Mouse (Mus musculus): Measurements from ENCODE around the gene Eps8l3. TPM values are rescaled to one million over a fixed set of nuclear protein-coding genes. Genes with fewer than 3 reads are reported as not detected.

Eps8l3 gene
- polyA plus RNA-seq, 1 experiment: 27.9 TPM

DNA sequence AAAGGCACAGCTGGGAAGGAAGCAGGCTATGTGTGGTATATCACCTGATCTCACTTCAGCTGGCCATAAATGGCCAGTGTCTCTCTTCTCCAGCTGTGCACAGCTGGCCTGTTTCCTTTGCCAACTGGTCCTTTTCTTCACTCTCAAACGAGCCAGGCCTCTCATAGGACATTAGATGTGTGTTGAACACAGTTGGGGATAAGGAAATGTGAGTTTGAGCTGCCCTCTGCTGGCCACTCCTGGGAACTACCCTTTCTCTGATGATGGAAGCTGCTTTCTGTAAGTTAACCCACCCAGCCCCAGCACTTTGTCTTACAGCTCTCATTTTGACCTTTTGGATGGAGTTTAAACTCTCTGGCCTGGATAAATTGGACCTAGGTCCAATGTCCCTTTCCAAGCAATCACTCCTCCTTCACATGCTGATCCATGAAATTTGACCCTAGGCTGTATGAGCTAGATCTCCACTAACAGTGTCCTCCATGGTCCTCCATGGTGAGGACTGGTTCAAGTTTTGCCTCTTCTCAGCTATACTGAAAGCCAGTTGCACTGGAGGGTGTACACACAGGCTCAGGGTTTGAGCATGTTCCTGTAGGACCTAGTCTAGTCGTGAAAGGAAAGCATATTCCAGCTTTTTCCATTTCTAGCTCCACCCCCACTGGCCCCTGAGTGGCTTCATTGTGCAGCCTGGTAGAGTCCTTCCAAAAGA is 13.0 kb upstream of the Eps8l3 start:
- no peak overlapping the region for H3K27ac ChIP-seq (ENCODE audit: control insufficient read depth, insufficient read depth, low read depth, low read length)
- H3K4me1 ChIP-seq (ENCODE audit: control insufficient read depth, insufficient read depth, low read length): peaks cover 10% of the 10 kb centered on the region
- H3K4me3 ChIP-seq (ENCODE audit: control insufficient read depth, low read depth, low read length): no peak overlapping the region
- no peaks in the 10 kb centered on the region for H3K36me3 ChIP-seq (ENCODE audit: control insufficient read depth, insufficient read depth, low read length)
- TF ChIP-seq CTCF (IDR thresholded peaks at IDR 0.05; ENCODE audit: control insufficient read depth, insufficient read depth, insufficient replicate concordance, low read depth, low read length) (peak; percentile 50; the same call in 1 of the 2 replicates), POLR2A (IDR thresholded peaks at IDR 0.05; ENCODE audit: control insufficient read depth, low read depth, low read length) (no peak)
- H3K27me3 ChIP-seq (ENCODE audit: control insufficient read depth, insufficient read depth, low read length): no peaks in the 10 kb centered on the region

DNA sequence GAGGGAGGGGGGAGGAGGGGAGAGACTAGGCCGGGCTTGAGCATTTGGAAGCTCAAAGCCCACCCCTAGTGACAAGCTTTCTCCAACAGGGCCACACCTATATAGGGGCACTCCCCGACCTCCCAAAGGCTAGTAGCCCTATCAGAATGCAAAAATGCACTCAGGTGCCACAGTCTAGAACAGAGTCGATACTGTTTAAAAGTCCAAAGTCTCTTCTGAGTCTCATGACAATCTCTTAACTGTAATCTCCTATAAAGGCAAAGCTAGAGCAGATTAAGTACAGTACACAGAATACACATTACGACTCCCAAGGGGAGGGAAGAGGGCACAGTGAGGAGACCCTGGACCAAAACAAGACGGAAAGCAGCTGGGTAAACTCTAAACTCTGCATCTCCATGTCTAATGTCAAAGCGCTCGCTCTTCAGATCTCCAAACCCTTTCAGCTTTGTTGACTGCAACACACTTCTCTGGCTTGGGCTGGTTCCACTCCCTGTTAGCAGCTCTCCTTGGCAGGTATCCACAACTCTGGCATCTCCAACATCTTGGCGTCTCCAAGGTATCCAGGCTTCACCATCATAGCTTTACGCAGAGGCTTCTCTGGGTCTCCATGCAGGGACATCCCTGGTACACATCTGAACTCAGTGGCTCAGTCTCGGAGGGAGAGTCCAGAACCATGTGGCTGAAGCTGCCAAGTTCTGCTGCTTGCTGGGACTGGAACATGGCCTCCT is 11.5 kb upstream of the Eps8l3 start:
- Histone ChIP-seq H3K27ac (ENCODE audit: control insufficient read depth, insufficient read depth, low read depth, low read length) (no peak overlapping the region; the same call in 1 of the 2 replicates), H3K4me3 (ENCODE audit: control insufficient read depth, low read depth, low read length) (no peak overlapping the region), H3K27me3 (ENCODE audit: control insufficient read depth, insufficient read depth, low read length) (no peaks in the 10 kb centered on the region), H3K36me3 (ENCODE audit: control insufficient read depth, insufficient read depth, low read length) (no peaks in the 10 kb centered on the region), H3K4me1 (ENCODE audit: control insufficient read depth, insufficient read depth, low read length) (peaks cover 13% of the 10 kb centered on the region)
- no peak for TF ChIP-seq POLR2A (IDR thresholded peaks at IDR 0.05; ENCODE audit: control insufficient read depth, low read depth, low read length)
- no peak for TF ChIP-seq CTCF (IDR thresholded peaks at IDR 0.05; ENCODE audit: control insufficient read depth, insufficient read depth, insufficient replicate concordance, low read depth, low read length)

DNA sequence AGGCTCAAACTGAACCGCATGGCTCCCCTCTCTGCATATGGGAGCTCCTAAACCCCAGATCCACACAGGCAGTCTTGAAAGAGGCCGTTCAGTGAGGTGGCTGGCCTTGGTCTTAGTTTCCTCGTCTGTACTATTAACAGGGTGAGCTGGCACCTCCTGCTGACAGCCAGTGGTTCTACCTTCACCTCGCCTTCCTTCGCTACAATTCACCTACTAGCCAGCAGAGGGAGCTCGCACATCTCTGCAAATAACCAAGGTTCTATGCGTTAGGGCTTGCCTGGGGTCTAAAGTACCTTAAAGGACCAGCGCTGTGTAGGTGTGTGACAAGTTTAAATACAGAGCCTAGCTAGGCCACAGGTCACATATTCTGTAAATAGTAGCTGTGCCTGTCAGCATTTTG is 9.9 kb upstream of the Eps8l3 start:
- Histone ChIP-seq H3K36me3 (ENCODE audit: control insufficient read depth, insufficient read depth, low read length) (no peaks in the 10 kb centered on the region), H3K27ac (ENCODE audit: control insufficient read depth, insufficient read depth, low read depth, low read length) (no peak overlapping the region), H3K27me3 (ENCODE audit: control insufficient read depth, insufficient read depth, low read length) (no peaks in the 10 kb centered on the region), H3K4me3 (ENCODE audit: control insufficient read depth, low read depth, low read length) (no peak overlapping the region), H3K4me1 (ENCODE audit: control insufficient read depth, insufficient read depth, low read length) (peaks cover 13% of the 10 kb centered on the region)
- TF ChIP-seq CTCF (IDR thresholded peaks at IDR 0.05; ENCODE audit: control insufficient read depth, insufficient read depth, insufficient replicate concordance, low read depth, low read length): peak; percentile 93
- no peak for TF ChIP-seq POLR2A (IDR thresholded peaks at IDR 0.05; ENCODE audit: control insufficient read depth, low read depth, low read length)

DNA sequence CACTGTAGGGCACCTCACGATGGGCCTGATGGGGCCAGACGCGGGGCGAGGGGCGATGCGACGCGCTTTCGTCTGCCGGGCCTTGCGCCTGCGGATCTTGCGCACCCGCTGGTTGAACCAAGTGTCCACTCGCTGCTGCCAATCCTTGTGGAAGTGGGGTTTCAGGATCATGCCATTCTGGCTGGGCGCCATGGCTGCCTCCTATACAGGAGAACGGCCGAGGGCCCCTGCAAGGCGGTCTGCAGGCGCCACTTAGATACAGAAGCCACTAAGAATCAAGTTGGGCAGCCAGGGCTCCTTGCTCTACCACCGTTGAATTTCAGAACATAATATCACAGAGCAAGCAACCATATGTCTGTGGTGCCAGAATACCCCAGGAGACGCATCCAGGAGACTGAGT is 8.6 kb upstream of the Eps8l3 start:
- H3K27me3 ChIP-seq (ENCODE audit: control insufficient read depth, insufficient read depth, low read length): no peaks in the 10 kb centered on the region
- no peak overlapping the region; the same call in 1 of the 2 replicates for H3K4me3 ChIP-seq (ENCODE audit: control insufficient read depth, low read depth, low read length)
- TF ChIP-seq CTCF (IDR thresholded peaks at IDR 0.05; ENCODE audit: control insufficient read depth, insufficient read depth, insufficient replicate concordance, low read depth, low read length) (no peak), POLR2A (IDR thresholded peaks at IDR 0.05; ENCODE audit: control insufficient read depth, low read depth, low read length) (no peak)
- H3K27ac ChIP-seq (ENCODE audit: control insufficient read depth, insufficient read depth, low read depth, low read length): no peak overlapping the region
- no peaks in the 10 kb centered on the region for H3K36me3 ChIP-seq (ENCODE audit: control insufficient read depth, insufficient read depth, low read length)
- peaks cover 18% of the 10 kb centered on the region for H3K4me1 ChIP-seq (ENCODE audit: control insufficient read depth, insufficient read depth, low read length)

DNA sequence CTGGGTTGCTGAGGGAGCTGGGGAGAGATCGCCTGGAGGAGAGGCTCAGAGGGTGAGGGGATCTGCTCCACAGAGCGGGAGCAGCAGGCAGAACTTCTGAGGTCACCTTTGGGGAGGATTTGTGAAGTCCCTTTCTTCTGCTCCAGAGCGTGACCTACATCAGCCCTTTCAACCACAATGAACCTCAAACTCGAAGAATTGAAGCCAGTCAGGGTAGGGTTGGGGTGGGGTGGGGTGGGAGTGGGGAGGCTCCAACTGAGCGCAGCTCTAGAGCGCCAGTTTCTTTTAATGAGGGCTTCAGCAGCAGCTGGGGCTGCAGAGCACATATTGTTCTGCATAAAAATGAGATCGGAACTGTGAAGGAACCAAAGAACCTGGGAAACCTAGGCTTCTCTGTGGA is 7.9 kb upstream of the Eps8l3 start:
- no peak for TF ChIP-seq POLR2A (IDR thresholded peaks at IDR 0.05; ENCODE audit: control insufficient read depth, low read depth, low read length)
- TF ChIP-seq CTCF (IDR thresholded peaks at IDR 0.05; ENCODE audit: control insufficient read depth, insufficient read depth, insufficient replicate concordance, low read depth, low read length): no peak
- Histone ChIP-seq H3K36me3 (ENCODE audit: control insufficient read depth, insufficient read depth, low read length) (no peaks in the 10 kb centered on the region), H3K4me3 (ENCODE audit: control insufficient read depth, low read depth, low read length) (no peak overlapping the region), H3K4me1 (ENCODE audit: control insufficient read depth, insufficient read depth, low read length) (peaks cover 20% of the 10 kb centered on the region), H3K27me3 (ENCODE audit: control insufficient read depth, insufficient read depth, low read length) (no peaks in the 10 kb centered on the region), H3K27ac (ENCODE audit: control insufficient read depth, insufficient read depth, low read depth, low read length) (no peak overlapping the region; the same call in 1 of the 2 replicates)

DNA sequence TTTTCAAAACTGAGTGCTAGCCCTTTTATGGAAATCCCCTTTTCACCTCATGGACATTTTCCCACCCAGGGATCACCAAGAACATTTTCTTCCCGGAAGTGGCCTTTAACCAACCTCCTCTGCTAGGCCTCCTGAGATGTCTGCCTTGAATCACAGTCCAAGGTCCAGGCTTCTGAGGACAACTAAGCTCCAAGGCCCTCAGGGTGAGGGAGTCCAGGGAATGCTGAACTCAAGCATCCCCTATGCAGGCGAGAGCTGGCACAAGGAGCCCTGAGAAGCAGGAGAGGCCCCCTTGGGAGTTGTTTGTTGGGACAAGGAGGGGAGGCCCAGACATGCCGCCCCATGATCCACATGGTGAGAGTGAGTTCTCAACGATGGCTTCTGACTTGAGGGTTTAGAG is 7.1 kb upstream of the Eps8l3 start:
- Histone ChIP-seq H3K27ac (ENCODE audit: control insufficient read depth, insufficient read depth, low read depth, low read length) (0 out of 2 replicates have a peak overlapping the region, but pooled peaks have one; percentile 16), H3K4me3 (ENCODE audit: control insufficient read depth, low read depth, low read length) (no peak overlapping the region), H3K27me3 (ENCODE audit: control insufficient read depth, insufficient read depth, low read length) (no peaks in the 10 kb centered on the region), H3K36me3 (ENCODE audit: control insufficient read depth, insufficient read depth, low read length) (no peaks in the 10 kb centered on the region), H3K4me1 (ENCODE audit: control insufficient read depth, insufficient read depth, low read length) (peaks cover 20% of the 10 kb centered on the region)
- TF ChIP-seq POLR2A (IDR thresholded peaks at IDR 0.05; ENCODE audit: control insufficient read depth, low read depth, low read length): no peak
- no peak for TF ChIP-seq CTCF (IDR thresholded peaks at IDR 0.05; ENCODE audit: control insufficient read depth, insufficient read depth, insufficient replicate concordance, low read depth, low read length)
